Mouse (Mus musculus) heart, adult 18-20 months (tissue): ENCODE results near the gene Ubxn4. TPM values are rescaled to one million over a fixed set of nuclear protein-coding genes. Genes with fewer than 3 reads are reported as not detected.
"Not testable (repeated sequence)": the region's sequence is repeated elsewhere in the genome, so short reads cannot be mapped to it uniquely, and the experiment has no call there.

Source experiments
- DNase-seq, 2 experiments: peaks; one replicate each; pipeline ENCODE4 v3.0.0; 2021 to 2022; ENCODE audit warnings: mixed read lengths in 1 of 2
- microRNA-seq, 2 experiments: library from miRNA; unstranded; fragments of <30 nt; microRNA quantifications; one replicate each; pipeline ENCODE4 v1.2.0; 2022
- total RNA-seq, 2 experiments: library from RNA; stranded (reverse); gene quantifications; 2 replicates each; pipeline ENCODE4 v1.2.3; 2021

Gene Ubxn4
- total RNA-seq, 2 experiments from 2014 or later, result 34.6 to 38.7 TPM

GRCm38 (mm10) chr1:128309043-128309442 lies 65.3 kb downstream of the Ubxn4 start:
- DNase-seq, result no peak

- DNase-seq, result no peak
Observed at GRCm38 (mm10) chr1:128314665-128315064, 70.9 kb downstream of the Ubxn4 start.

- DNase-seq, result not testable (repeated sequence)
Observed at GRCm38 (mm10) chr1:128319266-128319665, 75.5 kb downstream of the Ubxn4 start.

- no peak for DNase-seq
Observed at GRCm38 (mm10) chr1:128323026-128323643, 79.4 kb downstream of the Ubxn4 start.

GRCm38 (mm10) chr1:128324776-128325175 lies 81.0 kb downstream of the Ubxn4 start:
- no peak for DNase-seq

- DNase-seq, result no peak
Observed at GRCm38 (mm10) chr1:128327165-128327564, 83.4 kb downstream of the Ubxn4 start.

- DNase-seq, result no peak
Observed at GRCm38 (mm10) chr1:128328218-128328617, 84.5 kb downstream of the Ubxn4 start, which contains the start of gene Lct. Gene Lct, minus strand, starts transcription at chr1:128328318.

Small RNAs within 50 kb of the gene (microRNA-seq; reads per million reads assigned to microRNA genes)
- 213 to 237 reads per million in 2 experiments for gene Mir128-1

Other genes starting within 250 kb of the Ubxn4 start
- gene Zranb3, start 140.9 kb upstream of the Ubxn4 start, total RNA-seq, result 1 to 10 TPM; 5.0 to 5.3 TPM
- 10 to 100 TPM; 42.7 to 49.5 TPM for gene R3hdm1, start 140.7 kb upstream of the Ubxn4 start, total RNA-seq
- gene Lct, start 84.4 kb downstream of the Ubxn4 start, total RNA-seq, result not detected
- 1 to 10 TPM; 6.0 to 6.5 TPM for gene Mcm6, start 115.7 kb downstream of the Ubxn4 start, total RNA-seq
- 10 to 100 TPM; 69.2 to 71.5 TPM for gene Dars, start 173.4 kb downstream of the Ubxn4 start, total RNA-seq